Mouse (Mus musculus) ES-E14 (cell line): Measurements from ENCODE around the gene Kif20b. TPM values are rescaled to one million over a fixed set of nuclear protein-coding genes. Genes with fewer than 3 reads are reported as not detected.

Experiments used
- DNase-seq: peaks from one replicate; pipeline ENCODE4 v3.0.0-alpha.2; 2013; ENCODE audit warnings: low read depth, low spot score
- H3K27ac ChIP-seq: 2 replicates; pipeline ENCODE4 v1.5.1; 2012; ENCODE audit warnings: low read depth, mild to moderate bottlenecking, low read length, moderate library complexity, mixed read lengths; ENCODE audit not compliant: poor library complexity, insufficient read depth, severe bottlenecking
- H3K36me3 ChIP-seq: 2 replicates; pipeline ENCODE4 v1.6.1; 2012; ENCODE audit warnings: mild to moderate bottlenecking, low read length, moderate library complexity, mixed read lengths; ENCODE audit not compliant: control insufficient read depth, poor library complexity, insufficient read depth, severe bottlenecking
- H3K4me1 ChIP-seq, 2 experiments: fragments of 150-350 bp in 1 of 2; sonication (generic) in 1 of 2; 2 replicates each; pipeline ENCODE4 v1.6.1; 2012; ENCODE audit warnings: low read length in 2 of 2, mild to moderate bottlenecking in 1 of 2, mixed read lengths in 1 of 2; ENCODE audit not compliant: control insufficient read depth in 2 of 2, insufficient read depth in 2 of 2, poor library complexity in 1 of 2
- H3K4me3 ChIP-seq, 2 experiments: fragments of 150-350 bp in 1 of 2; sonication (generic) in 1 of 2; 2 replicates each; pipeline ENCODE4 v1.5.1; 2012; ENCODE audit warnings: low read length in 2 of 2, low read depth in 1 of 2, mild to moderate bottlenecking in 1 of 2, mixed read lengths in 1 of 2; ENCODE audit not compliant: insufficient read depth in 1 of 2, poor library complexity in 1 of 2, severe bottlenecking in 1 of 2
- H3K9ac ChIP-seq: 2 replicates; pipeline ENCODE4 v1.6.1; 2012; ENCODE audit warnings: low read depth, mild to moderate bottlenecking, low read length, mixed read lengths; ENCODE audit not compliant: poor library complexity, insufficient read depth, severe bottlenecking
- H3K9me3 ChIP-seq: fragments of 150-350 bp; sonication (generic); 2 replicates; pipeline ENCODE4 v1.6.1; 2012; ENCODE audit warnings: low read depth, mild to moderate bottlenecking, low read length; ENCODE audit not compliant: control insufficient read depth, insufficient read depth
- CHD2 ChIP-seq: IDR thresholded peaks from 2 replicates; pipeline ENCODE4 v1.6.1; 2014; ENCODE audit warnings: mild to moderate bottlenecking, low read depth, low read length, inconsistent platforms
- HCFC1 ChIP-seq: IDR thresholded peaks from 2 replicates; pipeline ENCODE4 v1.6.1; 2012; ENCODE audit warnings: low read length, inconsistent platforms, borderline replicate concordance; ENCODE audit not compliant: insufficient read depth
- MAFK ChIP-seq: IDR thresholded peaks from 2 replicates; pipeline ENCODE4 v1.6.1; 2014; ENCODE audit warnings: mild to moderate bottlenecking, low read depth, low read length, inconsistent platforms; ENCODE audit not compliant: insufficient read depth
- ZC3H11A ChIP-seq: IDR thresholded peaks from 2 replicates; pipeline ENCODE4 v1.6.1; 2012; ENCODE audit warnings: low read depth, mild to moderate bottlenecking, inconsistent platforms, low read length, borderline replicate concordance
- ZNF384 ChIP-seq: IDR thresholded peaks from 2 replicates; pipeline ENCODE4 v1.6.1; 2012; ENCODE audit warnings: low read depth, low read length, inconsistent platforms
- in situ Hi-C, 2 experiments: fragments of 600-800 bp; cut with MboI; formaldehyde crosslinking; loops; one replicate each; pipeline ENCODE4 v1.15.1; 2025; ENCODE audit warnings: low sequenced_read_pairs in 2 of 2, inconsistent platforms in 1 of 2; ENCODE audit not compliant: unreplicated experiment in 2 of 2
- total RNA-seq: library from RNA; depleted of rRNA; stranded (reverse); fragments of 300-350 nt; gene quantifications from 2 replicates; pipeline ENCODE4 v1.2.3, GENCODE M21; 2012

Kif20b gene
- total RNA-seq, 1 experiment: 68.0 TPM

DNA sequence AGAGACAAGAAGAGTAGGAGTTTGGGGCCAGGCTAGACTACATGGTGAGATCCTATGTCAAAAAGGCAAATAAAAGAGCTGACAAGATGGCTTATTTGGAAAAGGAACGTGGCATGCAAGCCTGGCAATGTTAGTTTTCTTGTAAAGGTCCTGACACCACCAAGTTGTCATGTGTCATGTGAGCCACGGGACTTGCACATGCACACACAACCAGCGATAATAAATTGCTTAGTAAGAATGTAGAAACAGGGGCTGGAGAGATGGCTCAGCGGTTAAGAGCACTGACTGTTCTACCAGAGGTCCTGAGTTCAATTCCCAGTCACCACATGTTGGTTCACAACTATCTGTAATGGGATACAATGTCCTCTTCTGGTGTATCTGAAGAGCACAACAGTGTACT lies 35.8 kb upstream of the Kif20b start:
- Histone ChIP-seq H3K9ac (no peak overlapping the region), H3K9me3 (no peaks in the 10 kb centered on the region), H3K27ac (no peak overlapping the region), H3K4me3 (no peak overlapping the region), H3K36me3 (no peaks in the 10 kb centered on the region), H3K4me1 (peaks cover 0 to 4% of the 10 kb centered on the region in 2 experiments; a peak in 1 of 4 replicates)
- no peak for DNase-seq
- no peak for TF ChIP-seq HCFC1
- TF ChIP-seq MAFK: no peak
- TF ChIP-seq ZNF384: no peak
- TF ChIP-seq CHD2: no peak
- TF ChIP-seq ZC3H11A: no peak
- in situ Hi-C loops: no loop called here

DNA sequence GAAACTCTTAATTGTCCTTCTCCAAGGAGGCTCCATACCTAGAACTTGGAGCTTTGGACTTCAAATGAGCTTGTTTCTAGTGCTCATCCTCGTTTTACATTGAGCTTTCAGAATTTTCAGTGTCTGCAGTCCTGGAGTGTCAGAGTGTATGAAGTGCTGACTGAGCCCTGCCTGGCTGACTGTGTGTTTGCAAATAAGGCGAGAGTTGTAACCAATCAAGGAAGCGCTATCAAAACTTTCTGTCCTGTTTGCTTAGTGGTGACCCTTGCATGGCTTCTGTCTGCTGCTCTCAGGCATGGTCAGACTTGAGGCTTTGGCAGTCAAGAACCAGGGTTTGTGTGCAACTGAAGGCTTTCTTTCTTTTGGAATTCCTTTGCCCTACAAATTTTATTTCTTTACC lies 31.2 kb upstream of the Kif20b start:
- DNase-seq: no peak
- Histone ChIP-seq H3K9me3 (no peaks in the 10 kb centered on the region), H3K4me3 (no peak overlapping the region), H3K4me1 (no peaks in the 10 kb centered on the region), H3K27ac (no peak overlapping the region), H3K36me3 (no peaks in the 10 kb centered on the region), H3K9ac (no peak overlapping the region)
- no peak for TF ChIP-seq MAFK
- TF ChIP-seq CHD2: no peak
- no peak for TF ChIP-seq HCFC1
- no peak for TF ChIP-seq ZNF384
- no peak for TF ChIP-seq ZC3H11A
- in situ Hi-C loops: no loop called here

DNA sequence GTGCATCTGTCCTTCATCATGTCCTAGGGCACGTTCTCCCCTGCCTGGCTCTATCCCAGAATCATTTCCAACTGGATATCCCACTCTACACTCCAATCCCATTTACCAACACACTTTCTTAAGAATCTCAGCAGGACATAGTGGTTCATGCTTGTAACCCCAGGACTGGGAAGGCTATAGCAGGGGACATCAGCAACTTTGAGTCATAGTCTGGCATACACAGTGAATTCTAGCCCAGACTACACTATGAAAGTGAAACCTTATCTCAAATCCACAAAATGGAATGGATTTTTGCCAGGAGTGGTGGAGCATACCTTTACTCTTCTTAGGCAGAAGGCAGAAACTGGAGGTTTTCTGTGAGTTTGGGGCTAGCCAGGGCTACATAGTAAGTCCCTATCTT lies 30.6 kb upstream of the Kif20b start:
- Histone ChIP-seq H3K27ac (no peak overlapping the region), H3K4me1 (no peaks in the 10 kb centered on the region), H3K9me3 (no peaks in the 10 kb centered on the region), H3K4me3 (no peak overlapping the region), H3K9ac (no peak overlapping the region), H3K36me3 (no peaks in the 10 kb centered on the region)
- DNase-seq: no peak
- TF ChIP-seq HCFC1: no peak
- no peak for TF ChIP-seq CHD2
- no peak for TF ChIP-seq ZNF384
- in situ Hi-C loops: no loop called here

DNA sequence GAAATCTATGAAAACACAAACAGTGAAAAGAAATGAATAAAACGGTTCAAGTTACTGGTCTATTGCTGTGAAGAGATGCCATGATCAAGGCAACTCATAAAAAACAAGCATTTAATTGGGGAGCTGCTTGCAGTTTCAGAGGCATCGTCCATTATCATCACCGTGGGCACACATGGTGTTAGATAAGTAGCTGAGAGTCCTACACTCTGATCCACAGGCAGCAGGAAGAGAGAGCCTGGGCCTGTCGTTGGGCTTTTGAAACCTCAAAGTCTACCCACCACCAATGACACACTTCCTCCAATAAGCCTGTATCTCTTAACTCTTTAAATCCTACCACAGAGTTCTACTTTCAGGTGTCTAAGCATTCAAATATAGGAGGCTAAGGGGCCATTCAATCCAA lies 27.1 kb upstream of the Kif20b start:
- no peak overlapping the region for H3K9ac ChIP-seq
- in situ Hi-C loops: no loop called here
- DNase-seq: no peak
- no peaks in the 10 kb centered on the region for H3K9me3 ChIP-seq
- H3K27ac ChIP-seq: no peak overlapping the region
- no peak overlapping the region for H3K4me3 ChIP-seq
- H3K36me3 ChIP-seq: no peaks in the 10 kb centered on the region
- no peak for TF ChIP-seq HCFC1
- no peak for TF ChIP-seq ZC3H11A
- TF ChIP-seq ZNF384: no peak
- TF ChIP-seq CHD2: no peak
- no peak for TF ChIP-seq MAFK
- peaks cover 0 to 4% of the 10 kb centered on the region in 2 experiments; a peak in 1 of 4 replicates for H3K4me1 ChIP-seq

DNA sequence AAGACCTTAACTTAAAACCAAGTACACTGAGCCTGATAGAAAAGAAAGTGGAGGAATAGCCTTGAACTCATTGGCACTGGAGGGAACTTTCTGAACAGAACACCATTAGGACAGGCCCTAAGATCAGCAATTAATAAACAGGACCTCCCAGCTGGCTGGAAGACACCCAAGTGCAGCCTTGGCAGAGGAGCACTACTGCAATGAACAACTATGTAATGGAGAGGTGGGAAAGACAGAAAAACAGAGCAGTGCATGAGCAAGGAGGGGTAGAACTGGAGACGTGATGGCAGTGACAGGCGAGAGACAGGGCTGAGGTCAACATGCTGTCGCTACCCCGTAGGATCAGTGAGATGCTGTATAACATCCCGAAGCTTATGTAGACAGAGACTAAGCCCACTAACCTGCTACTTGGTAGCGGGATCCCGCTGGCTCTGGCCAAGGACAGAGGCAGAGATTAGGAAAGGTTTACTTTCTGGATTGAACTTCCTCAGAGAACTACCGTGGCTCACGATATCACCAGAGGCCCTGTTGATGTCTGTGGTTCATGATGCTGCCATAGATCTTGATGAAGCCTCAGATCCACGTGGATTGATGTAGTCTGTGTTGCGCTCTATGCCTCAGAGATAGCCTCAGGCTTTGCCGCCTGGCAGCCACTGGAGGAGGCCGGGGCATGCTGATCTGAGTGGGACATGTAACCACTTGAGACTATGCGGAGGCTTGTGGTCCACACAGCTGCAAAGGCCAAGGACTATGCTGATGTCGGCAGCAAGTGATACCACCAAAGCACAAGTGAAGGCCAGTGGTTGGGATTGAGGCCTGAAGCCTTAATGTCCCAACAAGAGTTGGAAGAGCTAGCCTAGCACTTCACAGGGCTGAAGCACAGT lies 24.8 kb upstream of the Kif20b start:
- no peak for TF ChIP-seq CHD2
- TF ChIP-seq MAFK: no peak
- TF ChIP-seq ZC3H11A: no peak
- TF ChIP-seq HCFC1: no peak
- no peak for TF ChIP-seq ZNF384
- in situ Hi-C loops: no loop called here
- Histone ChIP-seq H3K4me1 (peaks cover 0 to 7% of the 10 kb centered on the region in 2 experiments; a peak in 1 of 4 replicates), H3K4me3 (no peak overlapping the region), H3K9me3 (no peaks in the 10 kb centered on the region), H3K36me3 (no peaks in the 10 kb centered on the region), H3K27ac (no peak overlapping the region), H3K9ac (no peak overlapping the region)
- no peak for DNase-seq
